Mouse (Mus musculus) kidney, postnatal 10 days (tissue): ENCODE results near the gene Mlx.

ENCODE experiments used
- DNase-seq: peaks from one replicate; pipeline ENCODE4 v3.0.0; 2021; ENCODE audit warnings: mixed read lengths

Mlx gene

DNA sequence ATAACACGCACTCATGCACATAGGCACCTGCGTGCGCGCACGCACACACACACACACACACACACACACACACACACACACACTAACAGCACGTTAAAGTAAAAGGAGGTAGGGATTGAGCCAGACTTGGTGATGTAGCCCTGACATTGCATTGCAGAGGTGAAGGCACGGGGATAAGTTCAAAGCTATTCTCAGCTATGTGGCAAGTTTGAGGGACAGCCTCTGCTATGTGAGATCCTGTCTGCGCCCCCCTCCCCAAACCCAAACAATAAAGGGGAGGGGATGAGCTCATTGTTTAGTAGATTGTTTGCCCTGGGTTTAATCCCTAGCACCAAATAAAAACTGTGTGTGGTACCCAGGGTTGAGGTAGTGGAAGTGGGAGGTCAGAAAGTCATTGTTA is 54.0 kb downstream of the Mlx start:
- no peak for DNase-seq
